Mouse (Mus musculus): ENCODE data around the gene Rad54l2. TPM values are rescaled to one million over a fixed set of nuclear protein-coding genes. Genes with fewer than 3 reads are reported as not detected.

Gene Rad54l2
- total and polyA plus RNA-seq, 3 experiments: 9.5 to 14.8 (median 10.7) TPM

- Histone ChIP-seq H3K36me3 (ENCODE audit: control insufficient read depth, insufficient read depth, low read length) (no peaks in the 10 kb centered on the region), H3K4me1 (ENCODE audit: control insufficient read depth, insufficient read depth, low read length) (no peaks in the 10 kb centered on the region; the same call in 1 of the 2 replicates), H3K4me3 (no peak overlapping the region), H3K27me3 (ENCODE audit: control insufficient read depth, insufficient read depth, low read length) (no peaks in the 10 kb centered on the region), H3K9ac (ENCODE audit: low read depth, low read length) (no peak overlapping the region), H3K79me2 (replicated peaks; ENCODE audit: control insufficient read depth, insufficient read depth, low read length) (peaks cover 6% of the 10 kb centered on the region), H3K27ac (no peak overlapping the region)
- intact Hi-C loops (cut with DNase I): no loop called here
- DNase-seq: no peak
- WGBS: 70% methylated on average over 3 of the region's 3 CpGs
- TF ChIP-seq CTCF (IDR thresholded peaks at IDR 0.05) (no peak), POLR2A (IDR thresholded peaks at IDR 0.05; ENCODE audit: insufficient read depth, low read depth, low read length) (no peak), EP300 (IDR thresholded peaks at IDR 0.05; ENCODE audit: insufficient read depth, low read depth, low read length) (no peak)
These were observed 18.8 kb downstream of the Rad54l2 start for GRCm38 (mm10) chr9:106770216-106770615.

GRCm38 (mm10) chr9:106769781-106770180 lies 19.2 kb downstream of the Rad54l2 start:
- no peaks in the 10 kb centered on the region for H3K27me3 ChIP-seq (ENCODE audit: control insufficient read depth, insufficient read depth, low read length)
- intact Hi-C loops (cut with DNase I): no loop called here

GRCm38 (mm10) chr9:106756421-106756820 lies 32.6 kb downstream of the Rad54l2 start:
- no peak for TF ChIP-seq CTCF (IDR thresholded peaks at IDR 0.05)
- no peak for TF ChIP-seq POLR2A (IDR thresholded peaks at IDR 0.05; ENCODE audit: insufficient read depth, low read depth, low read length)
- no peak for TF ChIP-seq EP300 (IDR thresholded peaks at IDR 0.05; ENCODE audit: insufficient read depth, low read depth, low read length)
- intact Hi-C loops (cut with DNase I): no loop called here
- no peak overlapping the region for H3K27ac ChIP-seq
- no peaks in the 10 kb centered on the region for H3K27me3 ChIP-seq (ENCODE audit: control insufficient read depth, insufficient read depth, low read length)
- 95% methylated on average over 9 of the region's 9 CpGs for WGBS
- DNase-seq: no peak
- peaks cover 2% of the 10 kb centered on the region; the same call in 1 of the 2 replicates for H3K36me3 ChIP-seq (ENCODE audit: control insufficient read depth, insufficient read depth, low read length)
- no peak overlapping the region for H3K4me3 ChIP-seq
- H3K9ac ChIP-seq (ENCODE audit: low read depth, low read length): no peak overlapping the region
- H3K4me1 ChIP-seq (ENCODE audit: control insufficient read depth, insufficient read depth, low read length): peaks cover 4% of the 10 kb centered on the region
- H3K79me2 ChIP-seq (replicated peaks; ENCODE audit: control insufficient read depth, insufficient read depth, low read length): peaks cover 5% of the 10 kb centered on the region

More at GRCm38 (mm10) chr9:106769781-106770180, 19.2 kb downstream of the Rad54l2 start:
- H3K36me3 ChIP-seq (ENCODE audit: control insufficient read depth, insufficient read depth, low read length): no peaks in the 10 kb centered on the region
- no peak overlapping the region for H3K4me3 ChIP-seq
- no peak for DNase-seq
- 90% methylated on average over 5 of the region's 5 CpGs for WGBS
- no peak overlapping the region for H3K9ac ChIP-seq (ENCODE audit: low read depth, low read length)
- H3K27ac ChIP-seq: no peak overlapping the region
- no peaks in the 10 kb centered on the region; the same call in 1 of the 2 replicates for H3K4me1 ChIP-seq (ENCODE audit: control insufficient read depth, insufficient read depth, low read length)
- peaks cover 8% of the 10 kb centered on the region for H3K79me2 ChIP-seq (replicated peaks; ENCODE audit: control insufficient read depth, insufficient read depth, low read length)
- TF ChIP-seq POLR2A (IDR thresholded peaks at IDR 0.05; ENCODE audit: insufficient read depth, low read depth, low read length) (no peak), CTCF (IDR thresholded peaks at IDR 0.05) (no peak), EP300 (IDR thresholded peaks at IDR 0.05; ENCODE audit: insufficient read depth, low read depth, low read length) (no peak)

GRCm38 (mm10) chr9:106755776-106756175 lies 33.2 kb downstream of the Rad54l2 start:
- H3K9ac ChIP-seq (ENCODE audit: low read depth, low read length): no peak overlapping the region

DNA sequence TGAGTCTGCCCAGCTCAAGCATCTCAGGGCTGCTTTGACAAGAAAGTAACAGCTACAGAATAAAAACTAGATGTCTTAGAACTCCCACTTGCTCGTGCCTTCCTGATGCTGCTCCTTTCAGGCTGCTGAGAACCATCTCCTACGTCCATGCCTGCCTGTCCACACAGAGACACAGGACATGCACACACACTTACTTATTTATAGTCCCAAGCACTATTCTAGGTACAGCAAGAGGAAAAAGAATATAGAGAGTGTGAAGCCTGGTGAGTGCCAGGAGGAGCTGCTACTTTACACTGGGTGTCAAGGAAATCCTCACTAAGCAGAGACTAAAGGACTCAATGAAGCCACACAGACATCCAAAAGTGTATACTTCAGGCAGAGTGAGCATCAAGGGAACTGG lies 34.7 kb downstream of the Rad54l2 start:
- intact Hi-C loops (cut with DNase I): no loop called here
- 63% methylated on average over 2 of the region's 2 CpGs for WGBS
- Histone ChIP-seq H3K27me3 (ENCODE audit: control insufficient read depth, insufficient read depth, low read length) (no peaks in the 10 kb centered on the region), H3K4me3 (no peak overlapping the region), H3K27ac (no peak overlapping the region), H3K79me2 (replicated peaks; ENCODE audit: control insufficient read depth, insufficient read depth, low read length) (peaks cover 5% of the 10 kb centered on the region), H3K4me1 (ENCODE audit: control insufficient read depth, insufficient read depth, low read length) (peaks cover 4% of the 10 kb centered on the region), H3K36me3 (ENCODE audit: control insufficient read depth, insufficient read depth, low read length) (peaks cover 2% of the 10 kb centered on the region; the same call in 1 of the 2 replicates), H3K9ac (ENCODE audit: low read depth, low read length) (no peak overlapping the region)
- no peak for DNase-seq
- TF ChIP-seq EP300 (IDR thresholded peaks at IDR 0.05; ENCODE audit: insufficient read depth, low read depth, low read length): no peak
- no peak for TF ChIP-seq CTCF (IDR thresholded peaks at IDR 0.05)
- TF ChIP-seq POLR2A (IDR thresholded peaks at IDR 0.05; ENCODE audit: insufficient read depth, low read depth, low read length): no peak

More at GRCm38 (mm10) chr9:106755776-106756175, 33.2 kb downstream of the Rad54l2 start:
- intact Hi-C loops (cut with DNase I): no loop called here
- Histone ChIP-seq H3K4me1 (ENCODE audit: control insufficient read depth, insufficient read depth, low read length) (peaks cover 4% of the 10 kb centered on the region), H3K27ac (no peak overlapping the region), H3K27me3 (ENCODE audit: control insufficient read depth, insufficient read depth, low read length) (no peaks in the 10 kb centered on the region), H3K79me2 (replicated peaks; ENCODE audit: control insufficient read depth, insufficient read depth, low read length) (peaks cover 5% of the 10 kb centered on the region), H3K4me3 (no peak overlapping the region), H3K36me3 (ENCODE audit: control insufficient read depth, insufficient read depth, low read length) (peaks cover 2% of the 10 kb centered on the region; the same call in 1 of the 2 replicates)
- TF ChIP-seq CTCF (IDR thresholded peaks at IDR 0.05) (no peak), EP300 (IDR thresholded peaks at IDR 0.05; ENCODE audit: insufficient read depth, low read depth, low read length) (no peak), POLR2A (IDR thresholded peaks at IDR 0.05; ENCODE audit: insufficient read depth, low read depth, low read length) (no peak)
- WGBS: 92% methylated on average over 4 of the region's 4 CpGs
- no peak for DNase-seq

- intact Hi-C loops (cut with DNase I): no loop called here
These were observed 36.9 kb downstream of the Rad54l2 start for GRCm38 (mm10) chr9:106752135-106752534.

More at GRCm38 (mm10) chr9:106752135-106752534, 36.9 kb downstream of the Rad54l2 start:
- Histone ChIP-seq H3K9ac (ENCODE audit: low read depth, low read length) (no peak overlapping the region), H3K27ac (no peak overlapping the region), H3K36me3 (ENCODE audit: control insufficient read depth, insufficient read depth, low read length) (peaks cover 2% of the 10 kb centered on the region; the same call in 1 of the 2 replicates), H3K4me3 (no peak overlapping the region), H3K27me3 (ENCODE audit: control insufficient read depth, insufficient read depth, low read length) (no peaks in the 10 kb centered on the region), H3K79me2 (replicated peaks; ENCODE audit: control insufficient read depth, insufficient read depth, low read length) (peaks cover 2% of the 10 kb centered on the region), H3K4me1 (ENCODE audit: control insufficient read depth, insufficient read depth, low read length) (peaks cover 4% of the 10 kb centered on the region)
- WGBS: 82% methylated on average over 5 of the region's 5 CpGs
- no peak for DNase-seq
- TF ChIP-seq CTCF (IDR thresholded peaks at IDR 0.05) (no peak), POLR2A (IDR thresholded peaks at IDR 0.05; ENCODE audit: insufficient read depth, low read depth, low read length) (no peak), EP300 (IDR thresholded peaks at IDR 0.05; ENCODE audit: insufficient read depth, low read depth, low read length) (no peak)

Data from heart, adult 2 months (tissue).